Mouse (Mus musculus) kidney, embryonic 15.5 days (tissue): ENCODE results near the gene Slx1b. TPM values are rescaled to one million over a fixed set of nuclear protein-coding genes. Genes with fewer than 3 reads are reported as not detected.
"Not testable (repeated sequence)": the region's sequence is repeated elsewhere in the genome, so short reads cannot be mapped to it uniquely, and the experiment has no call there.

Experiments
- ATAC-seq: fragments of 200-750 bp; cut with Nextera tagmentation; replicated peaks from 2 replicates; pipeline ENCODE4 v1.8.0; 2017; ENCODE audit warnings: moderate TSS enrichment; ENCODE audit not compliant: low FRiP score
- H3K27ac ChIP-seq: fragments of 300-500 bp; sonication (generic); 2 replicates; pipeline ENCODE4 v1.5.1; 2015; ENCODE audit warnings: mild to moderate bottlenecking, inconsistent platforms
- H3K27me3 ChIP-seq: fragments of 300-500 bp; sonication (generic); 2 replicates; pipeline ENCODE4 v1.6.1; 2015; ENCODE audit warnings: inconsistent platforms
- H3K36me3 ChIP-seq: fragments of 300-500 bp; sonication (generic); 2 replicates; pipeline ENCODE4 v1.6.1; 2015; ENCODE audit warnings: inconsistent platforms
- H3K4me1 ChIP-seq: fragments of 300-500 bp; sonication (generic); 2 replicates; pipeline ENCODE4 v1.6.1; 2015; ENCODE audit warnings: inconsistent platforms
- H3K4me2 ChIP-seq: fragments of 300-500 bp; sonication (generic); 2 replicates; pipeline ENCODE4 v1.6.1; 2015; ENCODE audit warnings: moderate library complexity, mild to moderate bottlenecking, inconsistent platforms
- H3K4me3 ChIP-seq: fragments of 300-500 bp; sonication (generic); replicated peaks from 2 replicates; pipeline ENCODE4 v1.5.1; 2015; ENCODE audit warnings: mild to moderate bottlenecking, inconsistent platforms
- H3K9ac ChIP-seq: fragments of 300-500 bp; sonication (generic); 2 replicates; pipeline ENCODE4 v1.6.1; 2015; ENCODE audit warnings: mild to moderate bottlenecking, inconsistent platforms
- H3K9me3 ChIP-seq: fragments of 300-500 bp; sonication (generic); replicated peaks from 2 replicates; pipeline ENCODE4 v1.6.1; 2016; ENCODE audit warnings: inconsistent platforms
- WGBS: fragments of 180-500 bp; shearing (Covaris S2); methylation state at CpG from one replicate; pipeline ENCODE4 v1.1.7; 2015; ENCODE audit warnings: mixed read lengths; 5-methylcytosine and 5-hydroxymethylcytosine counted together
- polyA plus RNA-seq: library from polyadenylated mRNA; unstranded; fragments of >200 nt; fragmentation: Nextera tagmentation; extraction: Ambion mirVana; gene quantifications from 2 replicates; pipeline ENCODE4 v1.2.1, GENCODE M21; 2015

Gene Slx1b
- polyA plus RNA-seq, 1 experiment from 2014 or later: 12.9 TPM

DNA sequence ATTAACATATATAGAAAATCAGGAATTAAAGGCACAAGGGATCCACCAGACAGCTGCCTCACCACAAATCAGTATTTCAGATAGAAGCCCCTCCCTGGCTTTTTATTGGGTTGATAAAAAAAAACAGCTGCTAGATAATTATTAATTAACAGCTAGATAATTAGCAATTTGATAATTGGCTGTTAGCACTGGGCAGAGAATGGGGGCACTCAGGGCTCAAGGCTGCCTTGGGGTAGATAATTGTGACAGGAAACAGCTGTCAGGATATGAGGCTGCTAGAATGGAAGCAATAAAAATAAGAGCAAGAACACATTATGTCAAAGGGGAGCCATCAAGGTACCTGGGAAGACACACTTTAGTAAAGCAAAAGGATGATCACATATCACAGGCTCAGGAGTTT, 50.7 kb downstream of the Slx1b start:
- Histone ChIP-seq H3K9me3 (no peaks in the 10 kb centered on the region), H3K27me3 (no peaks in the 10 kb centered on the region), H3K36me3 (no peaks in the 10 kb centered on the region), H3K4me2 (no peak overlapping the region), H3K4me3 (no peak overlapping the region), H3K4me1 (peaks cover 3% of the 10 kb centered on the region), H3K9ac (no peak overlapping the region), H3K27ac (no peak overlapping the region)
- no peak for ATAC-seq

DNA sequence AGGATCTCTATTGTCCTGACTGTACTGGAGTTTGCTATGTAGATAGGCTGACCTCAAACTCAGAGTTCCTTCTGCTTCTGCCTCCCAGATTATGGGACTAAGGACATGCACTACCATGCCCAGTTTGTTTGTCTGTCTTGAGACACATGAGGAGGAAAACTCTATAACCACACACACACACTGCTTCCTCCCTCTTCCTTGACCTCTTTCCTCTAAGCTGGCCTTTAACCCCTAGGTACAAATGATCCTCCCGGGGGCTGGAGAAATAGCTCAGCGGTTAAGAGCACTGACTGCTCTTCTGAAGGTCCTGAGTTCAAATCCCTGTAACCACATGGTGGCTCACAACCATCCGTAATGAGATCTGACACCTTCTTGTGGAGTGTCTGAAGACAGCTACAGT, 51.2 kb downstream of the Slx1b start:
- WGBS: 55% methylated on average over 3 of the region's 3 CpGs
- H3K9ac ChIP-seq: no peak overlapping the region
- H3K27me3 ChIP-seq: no peaks in the 10 kb centered on the region
- no peaks in the 10 kb centered on the region for H3K36me3 ChIP-seq
- H3K4me1 ChIP-seq: no peaks in the 10 kb centered on the region
- no peak for ATAC-seq
- H3K9me3 ChIP-seq: no peaks in the 10 kb centered on the region
- no peak overlapping the region for H3K4me2 ChIP-seq
- H3K4me3 ChIP-seq: no peak overlapping the region
- H3K27ac ChIP-seq: no peak overlapping the region

DNA sequence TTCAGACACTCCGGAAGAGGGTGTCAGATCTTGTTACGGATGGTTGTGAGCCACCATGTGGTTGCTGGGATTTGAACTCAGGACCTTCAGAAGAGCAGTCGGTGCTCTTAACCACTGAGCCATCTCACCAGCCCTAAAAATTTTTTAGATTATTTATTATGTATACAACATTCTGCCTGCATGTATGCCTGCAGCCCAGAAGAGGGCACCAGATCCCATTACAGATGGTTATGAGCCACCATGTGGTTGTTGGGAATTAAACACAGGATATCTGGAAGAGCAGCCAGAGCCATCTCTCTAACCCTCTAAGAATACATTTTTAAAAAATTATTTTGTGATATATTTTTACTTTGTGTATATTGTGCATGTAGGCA, 52.4 kb downstream of the Slx1b start:
- H3K27ac ChIP-seq, H3K4me3 ChIP-seq, H3K27me3 ChIP-seq, H3K9me3 ChIP-seq, ATAC-seq, H3K36me3 ChIP-seq, H3K9ac ChIP-seq, H3K4me2 ChIP-seq, H3K4me1 ChIP-seq: not testable (repeated sequence)
- WGBS: 61% methylated on average over 3 of the region's 3 CpGs

DNA sequence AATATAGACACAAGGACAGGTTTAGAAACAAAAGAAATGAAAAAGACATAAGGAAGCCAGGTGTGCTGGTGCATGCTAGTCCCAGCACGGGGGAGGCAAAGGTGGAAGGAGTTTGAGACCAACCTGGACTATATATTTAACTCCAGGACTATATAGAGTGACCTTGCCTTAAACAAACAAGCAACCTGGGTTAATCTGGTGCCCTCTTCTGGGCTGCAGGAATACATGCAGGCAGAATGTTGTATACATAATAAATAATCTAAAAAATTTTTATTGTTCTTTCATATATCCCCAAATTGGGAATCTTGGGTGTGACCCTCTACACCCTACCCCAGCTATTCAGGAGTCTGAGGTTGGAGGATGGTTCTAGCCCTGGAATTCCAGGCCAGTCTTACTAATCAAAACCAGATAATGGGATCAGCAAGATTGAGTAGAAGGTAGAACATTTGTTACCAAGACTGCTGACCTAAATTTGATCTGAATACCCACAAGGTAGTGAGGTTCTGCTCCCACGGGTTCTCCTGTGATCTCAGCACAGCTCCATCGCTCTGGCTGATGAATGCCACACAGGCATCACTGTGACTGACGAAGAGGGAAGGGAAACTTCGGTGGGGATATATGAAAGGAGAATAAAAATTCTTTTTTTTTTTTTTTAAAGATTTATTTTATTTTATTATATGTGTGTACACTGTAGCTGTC, 52.9 kb downstream of the Slx1b start:
- H3K4me1 ChIP-seq: no peaks in the 10 kb centered on the region
- no peak overlapping the region for H3K27ac ChIP-seq
- H3K27me3 ChIP-seq: no peaks in the 10 kb centered on the region
- no peaks in the 10 kb centered on the region for H3K9me3 ChIP-seq
- ATAC-seq: no peak
- 71% methylated on average over 5 of the region's 5 CpGs for WGBS
- H3K9ac ChIP-seq: no peak overlapping the region
- no peaks in the 10 kb centered on the region for H3K36me3 ChIP-seq
- no peak overlapping the region for H3K4me3 ChIP-seq
- no peak overlapping the region for H3K4me2 ChIP-seq

Other genes starting within 250 kb of the Slx1b start
- gene Atp2a1, start 232.7 kb downstream of the Slx1b start, polyA plus RNA-seq: 13.4 and 25.1 TPM in 2 replicates
- 52.7 and 56.0 TPM in 2 replicates for gene Sh2b1, start 220.4 kb downstream of the Slx1b start, polyA plus RNA-seq
- 154 and 156 TPM in 2 replicates for gene Tufm, start 208.4 kb downstream of the Slx1b start, polyA plus RNA-seq
- 49.3 and 51.7 TPM in 2 replicates for gene Atxn2l, start 192.3 kb downstream of the Slx1b start, polyA plus RNA-seq
- 231 and 236 TPM in 2 replicates for gene Eif3c, start 129.4 kb downstream of the Slx1b start, polyA plus RNA-seq
- gene Apobr, start 110.8 kb downstream of the Slx1b start, polyA plus RNA-seq: 0.72 and 0.82 TPM in 2 replicates
- gene Cln3, start 110.0 kb downstream of the Slx1b start, polyA plus RNA-seq: 36.0 and 38.8 TPM in 2 replicates
- not detected in 2 replicates for gene Il27, start 100.8 kb downstream of the Slx1b start, polyA plus RNA-seq
- gene Nupr1, start 64.9 kb downstream of the Slx1b start, polyA plus RNA-seq: 9.7 and 13.6 TPM in 2 replicates
- 48.2 and 55.0 TPM in 2 replicates for gene Sgf29, start 46.5 kb downstream of the Slx1b start, polyA plus RNA-seq
- gene Sult1a1, start 19.4 kb downstream of the Slx1b start, polyA plus RNA-seq: 6.2 and 8.3 TPM in 2 replicates
- gene Bola2, start 383 bp downstream of the Slx1b start, polyA plus RNA-seq: 144 and 146 TPM in 2 replicates
- 17.9 and 24.3 TPM in 2 replicates for gene Coro1a, start 12.0 kb upstream of the Slx1b start, polyA plus RNA-seq
- gene Mapk3, start 63.8 kb upstream of the Slx1b start, polyA plus RNA-seq: 63.8 and 73.2 TPM in 2 replicates
- gene Gdpd3, start 70.5 kb upstream of the Slx1b start, polyA plus RNA-seq: 1.8 and 1.9 TPM in 2 replicates
- 81.5 and 82.2 TPM in 2 replicates for gene Ypel3, start 81.2 kb upstream of the Slx1b start, polyA plus RNA-seq
- gene Tbx6, start 85.7 kb upstream of the Slx1b start, polyA plus RNA-seq: 0.37 and 0.51 TPM in 2 replicates
- gene Ppp4c, start 96.7 kb upstream of the Slx1b start, polyA plus RNA-seq: 257 and 272 TPM in 2 replicates
- gene Fam57b, start 101.9 kb upstream of the Slx1b start, polyA plus RNA-seq: 0.52 and 0.54 TPM in 2 replicates
- not detected in 2 replicates for gene 4930451I11Rik, start 135.9 kb upstream of the Slx1b start, polyA plus RNA-seq
- gene Doc2a, start 151.6 kb upstream of the Slx1b start, polyA plus RNA-seq: 6.6 and 11.4 TPM in 2 replicates
- gene Hirip3, start 166.2 kb upstream of the Slx1b start, polyA plus RNA-seq: 36.8 and 40.1 TPM in 2 replicates
- gene Ino80e, start 166.6 kb upstream of the Slx1b start, polyA plus RNA-seq: 88.9 and 91.0 TPM in 2 replicates
- 45.8 and 54.2 TPM in 2 replicates for gene Taok2, start 188.9 kb upstream of the Slx1b start, polyA plus RNA-seq
- gene Tmem219, start 227.1 kb upstream of the Slx1b start, polyA plus RNA-seq: 28.5 and 31.6 TPM in 2 replicates
- 15.5 and 17.0 TPM in 2 replicates for gene Kctd13, start 233.1 kb upstream of the Slx1b start, polyA plus RNA-seq